Mouse (Mus musculus) heart, postnatal 0 days (tissue): ENCODE results near the gene Lipc. TPM values are rescaled to one million over a fixed set of nuclear protein-coding genes. Genes with fewer than 3 reads are reported as not detected.
A peak's percentile ranks its signal among the peaks of the same experiment; 100 is the strongest.
"Not testable (repeated sequence)": the region's sequence is repeated elsewhere in the genome, so short reads cannot be mapped to it uniquely, and the experiment has no call there.

Experiments used
- ATAC-seq: fragments of 200-750 bp; cut with Nextera tagmentation; 2 replicates; pipeline ENCODE4 v1.8.0; 2017; ENCODE audit warnings: low read depth, moderate number of reproducible peaks, moderate library complexity; ENCODE audit not compliant: insufficient read depth
- DNase-seq: peaks from one replicate; pipeline ENCODE4 v3.0.0-alpha.2; 2016; ENCODE audit warnings: low spot score
- H3K27ac ChIP-seq: fragments of 300-500 bp; sonication (generic); 2 replicates; pipeline ENCODE4 v1.5.1; 2014; ENCODE audit warnings: low read depth, mild to moderate bottlenecking
- H3K27me3 ChIP-seq: fragments of 300-500 bp; sonication (generic); 2 replicates; pipeline ENCODE4 v1.6.1; 2014; ENCODE audit warnings: low read length, mixed read lengths; ENCODE audit not compliant: control insufficient read depth, insufficient read depth
- H3K36me3 ChIP-seq: fragments of 300-500 bp; sonication (generic); replicated peaks from 2 replicates; pipeline ENCODE4 v1.6.1; 2014; ENCODE audit warnings: low read length, mixed read lengths; ENCODE audit not compliant: control insufficient read depth, insufficient read depth
- H3K4me1 ChIP-seq: fragments of 300-500 bp; sonication (generic); 2 replicates; pipeline ENCODE4 v1.6.1; 2014; ENCODE audit warnings: antibody characterized with exemption; ENCODE audit not compliant: control insufficient read depth, insufficient read depth
- H3K4me2 ChIP-seq: fragments of 300-500 bp; sonication (generic); 2 replicates; pipeline ENCODE4 v1.6.1; 2014; ENCODE audit warnings: low read depth, mild to moderate bottlenecking, low read length, moderate library complexity
- H3K4me3 ChIP-seq: fragments of 300-500 bp; sonication (generic); 2 replicates; pipeline ENCODE4 v1.5.1; 2014; ENCODE audit warnings: low read depth, low read length
- H3K9ac ChIP-seq: fragments of 300-500 bp; sonication (generic); replicated peaks from 2 replicates; pipeline ENCODE4 v1.6.1; 2014; ENCODE audit warnings: low read depth, low read length, mixed read lengths
- H3K9me3 ChIP-seq: fragments of 300-500 bp; sonication (generic); replicated peaks from 2 replicates; pipeline ENCODE4 v1.6.1; 2016; ENCODE audit warnings: low read length; ENCODE audit not compliant: control insufficient read depth
- CTCF ChIP-seq: IDR thresholded peaks from 2 replicates; pipeline ENCODE4 v1.5.1; 2016; ENCODE audit warnings: antibody characterized with exemption, control low read depth, low read depth
- EP300 ChIP-seq: IDR thresholded peaks from 2 replicates; pipeline ENCODE4 v1.6.1; 2016; ENCODE audit warnings: antibody characterized with exemption, low read depth
- WGBS: fragments of 180-500 bp; shearing (Covaris S2); extraction: QIAGEN DNeasy Blood & Tissue Kit; methylation state at CpG from one replicate; pipeline ENCODE4 v1.1.7; 2014; 5-methylcytosine and 5-hydroxymethylcytosine counted together
- polyA plus RNA-seq: library from polyadenylated mRNA; unstranded; fragments of >200 nt; fragmentation: Nextera tagmentation; extraction: Ambion mirVana; gene quantifications from 2 replicates; pipeline ENCODE4 v1.2.1, GENCODE M21; 2015
- total RNA-seq: library from RNA; depleted of rRNA; stranded (reverse); fragments of >200 nt; gene quantifications from 2 replicates; pipeline ENCODE4 v1.2.3, GENCODE M21; 2014; ENCODE audit warnings: low replicate concordance

Gene Lipc
- total and polyA plus RNA-seq, 2 experiments from 2014 or later: 0.12 to 4.6 TPM

- Histone ChIP-seq H3K27me3 (no peaks in the 10 kb centered on the region), H3K4me3 (no peak overlapping the region), H3K4me1 (peaks cover 10% of the 10 kb centered on the region), H3K27ac (no peak overlapping the region), H3K9me3 (no peaks in the 10 kb centered on the region), H3K4me2 (no peak overlapping the region), H3K36me3 (no peaks in the 10 kb centered on the region), H3K9ac (no peak overlapping the region)
- TF ChIP-seq CTCF: no peak
- no peak for TF ChIP-seq EP300
- peak; percentile 80 for DNase-seq
- ATAC-seq: peak; percentile 87
- 18% methylated on average over 6 of the region's 6 CpGs for WGBS
Measured at GRCm38 (mm10) chr9:70855868-70856267, 96.2 kb downstream of the Lipc start.

- H3K4me3 ChIP-seq: no peak overlapping the region
- H3K4me1 ChIP-seq: peaks cover 10% of the 10 kb centered on the region
- TF ChIP-seq CTCF: no peak
- no peak for TF ChIP-seq EP300
- no peak overlapping the region for H3K9ac ChIP-seq
- no peaks in the 10 kb centered on the region for H3K9me3 ChIP-seq
- H3K27me3 ChIP-seq: no peaks in the 10 kb centered on the region
- ATAC-seq: no peak
- 77% methylated on average over 6 of the region's 6 CpGs for WGBS
- no peak overlapping the region for H3K27ac ChIP-seq
- DNase-seq: no peak
- no peak overlapping the region for H3K4me2 ChIP-seq
- no peaks in the 10 kb centered on the region for H3K36me3 ChIP-seq
Measured at GRCm38 (mm10) chr9:70854950-70855349, 97.1 kb downstream of the Lipc start.

- 73% methylated on average over 15 of the region's 15 CpGs for WGBS
- not testable (repeated sequence) for H3K27me3 ChIP-seq, ATAC-seq, H3K9me3 ChIP-seq, H3K27ac ChIP-seq, H3K9ac ChIP-seq, H3K4me2 ChIP-seq, DNase-seq, H3K4me3 ChIP-seq, H3K36me3 ChIP-seq
- H3K4me1 ChIP-seq: peaks cover 12% of the 10 kb centered on the region
Measured at GRCm38 (mm10) chr9:70853081-70853480, 98.9 kb downstream of the Lipc start.

GRCm38 (mm10) chr9:70851533-70851932 lies 100.5 kb downstream of the Lipc start:
- no peak overlapping the region for H3K9ac ChIP-seq

GRCm38 (mm10) chr9:70848135-70848770 lies 103.8 kb downstream of the Lipc start:
- ATAC-seq (peak; percentile 63), DNase-seq (peak; percentile 49)
- Histone ChIP-seq H3K4me1 (0 out of 2 replicates have a peak, but pooled peaks cover 2% of the 10 kb centered on the region), H3K9ac (no peak overlapping the region), H3K9me3 (no peaks in the 10 kb centered on the region), H3K36me3 (no peaks in the 10 kb centered on the region), H3K27me3 (no peaks in the 10 kb centered on the region), H3K4me3 (no peak overlapping the region), H3K4me2 (peak overlapping the region; percentile 47), H3K27ac (peak overlapping the region; percentile 71)
- no peak for TF ChIP-seq EP300
- TF ChIP-seq CTCF: no peak
- WGBS: 43% methylated on average over 10 of the region's 10 CpGs

More at GRCm38 (mm10) chr9:70851533-70851932, 100.5 kb downstream of the Lipc start:
- Histone ChIP-seq H3K4me3 (no peak overlapping the region), H3K4me2 (no peak overlapping the region), H3K27me3 (no peaks in the 10 kb centered on the region), H3K27ac (no peak overlapping the region), H3K36me3 (no peaks in the 10 kb centered on the region), H3K9me3 (no peaks in the 10 kb centered on the region), H3K4me1 (peaks cover 12% of the 10 kb centered on the region)
- DNase-seq (no peak), ATAC-seq (no peak)
- WGBS: 69% methylated on average over 3 of the region's 3 CpGs
- TF ChIP-seq CTCF: no peak
- TF ChIP-seq EP300: no peak

- Histone ChIP-seq H3K36me3 (no peaks in the 10 kb centered on the region), H3K27ac (peak overlapping the region; percentile 71), H3K9me3 (no peaks in the 10 kb centered on the region), H3K4me1 (0 out of 2 replicates have a peak, but pooled peaks cover 2% of the 10 kb centered on the region), H3K4me2 (peak overlapping the region; percentile 47), H3K4me3 (no peak overlapping the region), H3K9ac (no peak overlapping the region), H3K27me3 (no peaks in the 10 kb centered on the region)
- TF ChIP-seq CTCF (no peak), EP300 (no peak)
- WGBS: 14% methylated on average over 8 of the region's 8 CpGs
- peak; percentile 58 for DNase-seq
- peak; percentile 58 for ATAC-seq
Measured at GRCm38 (mm10) chr9:70847627-70848051, 104.4 kb downstream of the Lipc start.
